Mouse (Mus musculus) E14TG2a.4 (cell line): Measurements from ENCODE around the gene Lrrc8d.

ENCODE experiments used
- H3K27me3 ChIP-seq: 2 replicates; pipeline ENCODE4 v1.6.1; 2014; ENCODE audit warnings: low read length, control low read depth; ENCODE audit not compliant: insufficient read depth
- H3K36me3 ChIP-seq: 2 replicates; pipeline ENCODE4 v1.6.1; 2014; ENCODE audit warnings: low read length, control low read depth; ENCODE audit not compliant: insufficient read depth
- H3K4me1 ChIP-seq: replicated peaks from 2 replicates; pipeline ENCODE4 v1.6.1; 2014; ENCODE audit warnings: low read depth, low read length, control low read depth
- H3K4me3 ChIP-seq: replicated peaks from 2 replicates; pipeline ENCODE4 v1.5.1; 2014; ENCODE audit warnings: mild to moderate bottlenecking, low read length
- H3K9me3 ChIP-seq: 2 replicates; pipeline ENCODE4 v1.6.1; 2014; ENCODE audit warnings: low read length, control low read depth
- CTCF ChIP-seq: conservative IDR thresholded peaks from 2 replicates; pipeline ENCODE4 v1.5.1; 2014; ENCODE audit warnings: low read length
- NANOG ChIP-seq: IDR thresholded peaks from 2 replicates; pipeline ENCODE4 v1.6.1; 2014; ENCODE audit warnings: borderline replicate concordance, low read length, mixed read lengths
- POU5F1 ChIP-seq: IDR thresholded peaks from 2 replicates; pipeline ENCODE4 v1.6.1; 2014; ENCODE audit warnings: low read length, borderline replicate concordance

Gene Lrrc8d

GRCm38 (mm10) chr5:105718138-105718670 is 18.4 kb downstream of the Lrrc8d start:
- Histone ChIP-seq H3K9me3 (peaks cover 100% of the 10 kb centered on the region), H3K4me1 (no peaks in the 10 kb centered on the region), H3K36me3 (peaks cover 99% of the 10 kb centered on the region), H3K4me3 (no peak overlapping the region), H3K27me3 (no peaks in the 10 kb centered on the region)
- no peak for TF ChIP-seq CTCF
- no peak for TF ChIP-seq NANOG
- TF ChIP-seq POU5F1, result no peak

GRCm38 (mm10) chr5:105721267-105721666 is 21.5 kb downstream of the Lrrc8d start:
- Histone ChIP-seq H3K4me3 (0 out of 2 replicates have a peak overlapping the region, but pooled peaks have one; percentile 13), H3K4me1 (no peaks in the 10 kb centered on the region), H3K36me3 (peaks cover 77% of the 10 kb centered on the region), H3K9me3 (peaks cover 78% of the 10 kb centered on the region), H3K27me3 (no peaks in the 10 kb centered on the region)
- TF ChIP-seq NANOG (no peak), CTCF (no peak), POU5F1 (no peak)

GRCm38 (mm10) chr5:105722807-105723206 is 23.0 kb downstream of the Lrrc8d start:
- no peak for TF ChIP-seq NANOG
- no peak for TF ChIP-seq POU5F1
- TF ChIP-seq CTCF, result no peak
- Histone ChIP-seq H3K4me3 (peak overlapping the region; percentile 26; the same call in 1 of the 2 replicates), H3K9me3 (peaks cover 63% of the 10 kb centered on the region), H3K4me1 (no peaks in the 10 kb centered on the region), H3K36me3 (peaks cover 62% of the 10 kb centered on the region), H3K27me3 (no peaks in the 10 kb centered on the region)

- Histone ChIP-seq H3K36me3 (peaks cover 59% of the 10 kb centered on the region), H3K4me3 (peak overlapping the region; percentile 5; the same call in 1 of the 2 replicates), H3K4me1 (peaks cover 5% of the 10 kb centered on the region; the same call in 1 of the 2 replicates), H3K9me3 (peaks cover 42% of the 10 kb centered on the region), H3K27me3 (no peaks in the 10 kb centered on the region)
- TF ChIP-seq NANOG, result no peak
- no peak for TF ChIP-seq POU5F1
- TF ChIP-seq CTCF, result no peak
These were observed 30.5 kb downstream of the Lrrc8d start for GRCm38 (mm10) chr5:105730193-105730831.

- H3K4me1 ChIP-seq, result peaks cover 5% of the 10 kb centered on the region; the same call in 1 of the 2 replicates
- H3K9me3 ChIP-seq, result peaks cover 42% of the 10 kb centered on the region
- H3K4me3 ChIP-seq, result peak overlapping the region; percentile 72
- TF ChIP-seq NANOG, result no peak
- no peak for TF ChIP-seq POU5F1
- no peak for TF ChIP-seq CTCF
- H3K36me3 ChIP-seq, result peaks cover 66% of the 10 kb centered on the region
- no peaks in the 10 kb centered on the region for H3K27me3 ChIP-seq
These were observed 31.4 kb downstream of the Lrrc8d start for GRCm38 (mm10) chr5:105731173-105731626.

GRCm38 (mm10) chr5:105731627-105732432 is 32.1 kb downstream of the Lrrc8d start:
- H3K4me1 ChIP-seq, result peaks cover 5% of the 10 kb centered on the region; the same call in 1 of the 2 replicates
- peaks cover 42% of the 10 kb centered on the region for H3K9me3 ChIP-seq
- TF ChIP-seq NANOG (no peak), POU5F1 (no peak), CTCF (no peak)
- peaks cover 72% of the 10 kb centered on the region for H3K36me3 ChIP-seq
- H3K27me3 ChIP-seq, result no peaks in the 10 kb centered on the region
- H3K4me3 ChIP-seq, result peak overlapping the region; percentile 72

- peaks cover 42% of the 10 kb centered on the region for H3K9me3 ChIP-seq
- peak overlapping the region; percentile 72 for H3K4me3 ChIP-seq
- H3K4me1 ChIP-seq, result peaks cover 5% of the 10 kb centered on the region; the same call in 1 of the 2 replicates
- no peaks in the 10 kb centered on the region for H3K27me3 ChIP-seq
- peaks cover 78% of the 10 kb centered on the region for H3K36me3 ChIP-seq
- TF ChIP-seq NANOG (no peak), POU5F1 (no peak), CTCF (no peak)
These were observed 32.7 kb downstream of the Lrrc8d start for GRCm38 (mm10) chr5:105732433-105732891.

GRCm38 (mm10) chr5:105733226-105733625 is 33.5 kb downstream of the Lrrc8d start:
- Histone ChIP-seq H3K27me3 (no peaks in the 10 kb centered on the region), H3K4me1 (peaks cover 5% of the 10 kb centered on the region; the same call in 1 of the 2 replicates), H3K4me3 (no peak overlapping the region), H3K9me3 (peaks cover 42% of the 10 kb centered on the region), H3K36me3 (peaks cover 83% of the 10 kb centered on the region)
- TF ChIP-seq POU5F1 (no peak), CTCF (no peak), NANOG (no peak)
